Mouse (Mus musculus): ENCODE results near the gene Crym. TPM values are rescaled to one million over a fixed set of nuclear protein-coding genes. Genes with fewer than 3 reads are reported as not detected.
A peak's percentile ranks its signal among the peaks of the same experiment; 100 is the strongest.

Gene Crym
- polyA plus RNA-seq, 1 experiment from 2014 or later: 1.4 TPM

DNA sequence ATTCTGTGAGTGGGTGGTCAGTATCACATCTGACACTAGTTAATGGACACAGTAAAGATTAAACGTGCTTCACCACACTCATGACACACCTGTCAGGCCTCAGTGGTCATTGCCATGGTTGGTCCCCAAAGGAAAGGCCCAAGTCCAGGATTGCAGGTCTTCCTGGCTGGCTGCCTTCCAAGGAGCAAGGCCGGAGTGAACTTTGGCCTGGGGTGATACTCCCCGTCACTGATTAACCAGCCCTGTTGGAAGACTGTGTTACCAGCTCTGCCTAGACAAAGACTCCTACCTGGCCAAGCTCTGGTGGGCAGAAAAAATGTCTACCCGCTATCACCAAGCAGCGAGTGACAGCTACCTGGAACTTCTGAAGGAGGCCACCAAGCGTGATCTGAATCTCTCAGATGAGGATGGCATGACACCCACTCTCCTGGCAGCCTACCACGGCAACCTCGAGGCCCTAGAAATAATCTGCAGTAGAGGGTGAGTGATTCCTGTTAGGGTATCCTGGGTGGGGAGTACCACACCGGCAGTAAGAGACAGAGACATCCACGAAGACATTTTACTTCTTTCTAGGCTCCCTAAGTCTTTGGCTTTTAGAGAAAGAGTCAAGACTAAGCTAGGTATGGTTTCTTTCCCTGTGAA, 28.2 kb downstream of the Crym start, which contains the start of gene Anks4b:
Gene Anks4b (plus strand): TSS at position 256 of the 642 bp plus-strand sequence.
- Histone ChIP-seq H3K27me3 (replicated peaks; ENCODE audit: control insufficient read depth, insufficient read depth, low read length) (no peaks in the 10 kb centered on the region), H3K4me3 (ENCODE audit: low read length) (peak within 1 kb of the TSS; percentile 49), H3K4me2 (ENCODE audit: low read depth, low read length) (peak within 1 kb of the TSS; percentile 8), H3K36me3 (ENCODE audit: control insufficient read depth, insufficient read depth, low read length) (no peaks in the 10 kb centered on the region), H3K9ac (ENCODE audit: low read depth, low read length) (peak within 1 kb of the TSS; percentile 74), H3K9me3 (ENCODE audit: control insufficient read depth, low read length) (no peaks in the 10 kb centered on the region), H3K4me1 (ENCODE audit: control insufficient read depth, insufficient read depth, low read length) (peaks cover 2% of the 10 kb centered on the region; the same call in 1 of the 2 replicates), H3K27ac (ENCODE audit: low read length) (peak within 1 kb of the TSS; percentile 87)
- WGBS: 61% methylated on average over 10 of the region's 10 CpGs
- peak; percentile 93 for ATAC-seq

GRCm38 (mm10) chr7:120172188-120172700, 29.7 kb downstream of the Crym start:
- Histone ChIP-seq H3K27me3 (replicated peaks; ENCODE audit: control insufficient read depth, insufficient read depth, low read length) (no peaks in the 10 kb centered on the region), H3K9me3 (ENCODE audit: control insufficient read depth, low read length) (no peaks in the 10 kb centered on the region), H3K4me3 (ENCODE audit: low read length) (no peak overlapping the region), H3K36me3 (ENCODE audit: control insufficient read depth, insufficient read depth, low read length) (no peaks in the 10 kb centered on the region), H3K4me2 (ENCODE audit: low read depth, low read length) (no peak overlapping the region), H3K27ac (ENCODE audit: low read length) (no peak overlapping the region), H3K4me1 (ENCODE audit: control insufficient read depth, insufficient read depth, low read length) (0 out of 2 replicates have a peak, but pooled peaks cover 2% of the 10 kb centered on the region), H3K9ac (ENCODE audit: low read depth, low read length) (no peak overlapping the region)
- no peak for ATAC-seq
- 84% methylated on average over 1 of the region's 1 CpGs for WGBS

- Histone ChIP-seq H3K9ac (ENCODE audit: low read depth, low read length) (no peak overlapping the region), H3K27ac (ENCODE audit: low read length) (no peak overlapping the region), H3K4me2 (ENCODE audit: low read depth, low read length) (no peak overlapping the region), H3K36me3 (ENCODE audit: control insufficient read depth, insufficient read depth, low read length) (no peaks in the 10 kb centered on the region), H3K4me1 (ENCODE audit: control insufficient read depth, insufficient read depth, low read length) (no peaks in the 10 kb centered on the region; the same call in 1 of the 2 replicates), H3K9me3 (ENCODE audit: control insufficient read depth, low read length) (no peaks in the 10 kb centered on the region), H3K27me3 (replicated peaks; ENCODE audit: control insufficient read depth, insufficient read depth, low read length) (no peaks in the 10 kb centered on the region), H3K4me3 (ENCODE audit: low read length) (no peak overlapping the region)
- WGBS: 89% methylated on average over 11 of the region's 11 CpGs
- ATAC-seq: no peak
Observed at GRCm38 (mm10) chr7:120163581-120164251, 38.2 kb downstream of the Crym start.

DNA sequence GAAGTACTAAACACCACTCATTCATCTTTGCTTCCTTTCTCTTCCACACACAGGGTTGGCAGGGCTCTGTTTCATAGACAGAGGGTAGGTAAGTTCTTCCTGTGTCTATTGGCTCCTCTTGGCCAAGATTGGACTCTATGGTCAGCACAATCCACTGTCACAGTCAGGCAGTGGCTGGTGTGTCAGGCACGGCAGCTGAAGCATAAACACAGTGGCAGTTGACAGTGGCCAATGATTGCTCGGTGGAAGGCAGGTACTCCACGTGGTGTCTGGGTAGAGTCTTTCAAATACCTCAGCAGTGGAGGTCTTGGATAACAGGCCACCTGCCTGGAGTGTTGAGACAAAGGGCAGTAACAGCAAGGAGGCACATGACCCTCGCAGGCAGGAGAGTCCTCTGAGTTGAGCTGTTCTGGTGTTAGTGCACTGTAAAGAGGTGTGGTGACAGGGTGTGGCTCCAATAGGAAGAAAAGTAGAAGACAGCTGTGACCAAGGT, 43.7 kb downstream of the Crym start:
- H3K9ac ChIP-seq (ENCODE audit: low read depth, low read length): no peak overlapping the region
- H3K9me3 ChIP-seq (ENCODE audit: control insufficient read depth, low read length): no peaks in the 10 kb centered on the region
- no peak overlapping the region for H3K4me2 ChIP-seq (ENCODE audit: low read depth, low read length)
- H3K27ac ChIP-seq (ENCODE audit: low read length): peak overlapping the region; percentile 87
- no peaks in the 10 kb centered on the region for H3K27me3 ChIP-seq (replicated peaks; ENCODE audit: control insufficient read depth, insufficient read depth, low read length)
- peak; percentile 99 for ATAC-seq
- WGBS: 17% methylated on average over 4 of the region's 4 CpGs
- no peak overlapping the region for H3K4me3 ChIP-seq (ENCODE audit: low read length)
- peaks cover 3% of the 10 kb centered on the region for H3K4me1 ChIP-seq (ENCODE audit: control insufficient read depth, insufficient read depth, low read length)
- H3K36me3 ChIP-seq (ENCODE audit: control insufficient read depth, insufficient read depth, low read length): no peaks in the 10 kb centered on the region

DNA sequence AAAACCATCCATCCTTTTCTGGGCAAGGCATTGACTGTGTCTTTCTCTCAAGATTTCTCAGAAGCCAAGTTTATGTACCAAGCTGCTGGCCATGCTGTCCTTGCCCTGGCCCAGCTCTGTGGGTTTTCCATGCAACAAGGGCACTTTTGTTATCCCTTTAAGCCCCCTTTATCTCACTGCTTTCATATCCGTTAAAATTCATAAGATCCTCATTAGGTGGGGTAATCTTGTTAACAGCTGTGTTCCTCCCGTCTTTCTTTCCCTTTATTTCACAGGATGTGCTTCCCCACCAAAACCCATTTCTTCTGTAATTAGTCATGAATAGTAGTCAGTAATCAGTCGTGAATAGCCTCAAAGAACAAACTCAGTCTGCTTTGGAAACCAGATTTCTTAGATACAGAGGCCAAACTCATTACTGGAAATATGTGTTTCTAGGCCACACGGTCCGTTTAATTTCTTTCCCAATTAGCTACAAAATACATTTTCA, 44.3 kb downstream of the Crym start:
- Histone ChIP-seq H3K9me3 (ENCODE audit: control insufficient read depth, low read length) (no peaks in the 10 kb centered on the region), H3K9ac (ENCODE audit: low read depth, low read length) (no peak overlapping the region), H3K4me1 (ENCODE audit: control insufficient read depth, insufficient read depth, low read length) (peaks cover 3% of the 10 kb centered on the region), H3K4me2 (ENCODE audit: low read depth, low read length) (no peak overlapping the region), H3K36me3 (ENCODE audit: control insufficient read depth, insufficient read depth, low read length) (no peaks in the 10 kb centered on the region), H3K27ac (ENCODE audit: low read length) (peak overlapping the region; percentile 87; the same call in 1 of the 2 replicates), H3K4me3 (ENCODE audit: low read length) (no peak overlapping the region), H3K27me3 (replicated peaks; ENCODE audit: control insufficient read depth, insufficient read depth, low read length) (no peaks in the 10 kb centered on the region)
- no peak for ATAC-seq
- WGBS: 50% methylated on average over 5 of the region's 5 CpGs

DNA sequence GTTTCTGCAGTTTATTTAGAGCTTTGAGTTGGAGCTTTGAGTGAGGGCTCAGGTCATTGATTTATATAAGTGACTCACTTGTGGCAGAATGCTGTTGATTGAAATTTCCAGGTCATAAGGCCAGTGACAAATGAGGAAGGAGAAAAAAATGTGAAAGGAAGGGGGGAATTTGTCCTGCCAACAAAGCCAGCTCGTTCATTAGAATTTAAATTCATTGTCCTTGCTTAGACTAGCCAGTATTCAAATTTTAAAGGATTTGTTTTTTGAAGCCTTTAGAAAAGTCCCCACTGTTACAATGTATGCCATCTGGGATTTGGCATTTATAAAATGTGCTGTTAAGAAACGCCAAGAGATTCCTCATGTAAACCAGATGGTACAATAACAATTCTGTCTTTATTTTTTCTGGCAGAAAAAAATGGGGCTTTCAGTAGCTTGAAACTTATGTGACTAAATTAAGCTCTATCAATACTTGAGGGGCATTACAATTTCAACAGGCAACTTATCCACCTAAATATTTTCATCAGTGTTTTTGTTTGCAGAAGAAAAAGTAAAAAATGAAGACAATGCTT, 45.0 kb downstream of the Crym start:
- no peak overlapping the region for H3K9ac ChIP-seq (ENCODE audit: low read depth, low read length)
- no peak for ATAC-seq
- H3K9me3 ChIP-seq (ENCODE audit: control insufficient read depth, low read length): no peaks in the 10 kb centered on the region
- WGBS: 39% methylated on average over 2 of the region's 2 CpGs
- no peaks in the 10 kb centered on the region for H3K36me3 ChIP-seq (ENCODE audit: control insufficient read depth, insufficient read depth, low read length)
- peaks cover 3% of the 10 kb centered on the region for H3K4me1 ChIP-seq (ENCODE audit: control insufficient read depth, insufficient read depth, low read length)
- H3K27me3 ChIP-seq (replicated peaks; ENCODE audit: control insufficient read depth, insufficient read depth, low read length): no peaks in the 10 kb centered on the region
- no peak overlapping the region for H3K4me3 ChIP-seq (ENCODE audit: low read length)
- H3K4me2 ChIP-seq (ENCODE audit: low read depth, low read length): no peak overlapping the region
- H3K27ac ChIP-seq (ENCODE audit: low read length): no peak overlapping the region

DNA sequence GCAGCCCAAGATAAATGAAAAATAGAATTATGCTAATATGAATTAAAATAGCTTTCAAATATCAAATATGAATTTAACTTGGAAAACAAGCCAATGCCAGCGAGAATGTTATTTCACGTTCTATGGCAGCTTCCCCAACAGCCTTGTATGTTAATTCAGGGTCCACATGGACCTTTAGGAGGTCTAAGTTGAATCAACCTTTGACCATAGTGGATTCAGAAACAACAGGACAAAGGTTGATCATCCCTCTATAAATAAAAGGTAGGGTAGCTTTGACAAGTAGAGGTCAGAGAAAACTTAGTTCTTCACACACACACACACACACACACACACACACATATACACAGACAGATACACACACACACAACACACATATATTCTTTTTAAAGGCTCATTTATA, 51.0 kb downstream of the Crym start:
- ATAC-seq: no peak
- Histone ChIP-seq H3K4me3 (ENCODE audit: low read length) (no peak overlapping the region), H3K36me3 (ENCODE audit: control insufficient read depth, insufficient read depth, low read length) (no peaks in the 10 kb centered on the region), H3K9me3 (ENCODE audit: control insufficient read depth, low read length) (no peaks in the 10 kb centered on the region), H3K4me1 (ENCODE audit: control insufficient read depth, insufficient read depth, low read length) (no peaks in the 10 kb centered on the region; the same call in 1 of the 2 replicates), H3K27me3 (replicated peaks; ENCODE audit: control insufficient read depth, insufficient read depth, low read length) (no peaks in the 10 kb centered on the region), H3K27ac (ENCODE audit: low read length) (no peak overlapping the region), H3K4me2 (ENCODE audit: low read depth, low read length) (no peak overlapping the region), H3K9ac (ENCODE audit: low read depth, low read length) (no peak overlapping the region)
- 76% methylated on average over 2 of the region's 2 CpGs for WGBS

DNA sequence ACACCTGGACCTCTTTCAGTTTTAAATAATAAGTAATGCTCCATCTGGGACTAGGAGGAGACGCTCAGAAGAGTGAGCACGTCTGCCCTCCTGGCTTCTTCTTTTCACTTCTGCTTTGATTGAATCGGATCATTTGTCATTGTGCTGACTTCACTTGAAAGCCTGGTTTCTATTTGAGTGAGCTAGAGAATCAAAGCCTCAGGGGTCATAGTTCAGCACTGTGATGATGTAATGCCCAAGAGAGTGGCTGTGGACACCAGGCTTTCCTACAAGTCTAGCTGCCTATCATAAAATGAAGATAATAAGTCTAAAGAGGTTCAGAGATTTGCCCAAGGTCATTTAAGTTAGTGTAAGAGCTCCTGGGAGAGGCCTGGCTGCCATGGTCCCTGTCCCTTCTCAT, 51.7 kb downstream of the Crym start:
- H3K9me3 ChIP-seq (ENCODE audit: control insufficient read depth, low read length): no peaks in the 10 kb centered on the region
- H3K9ac ChIP-seq (ENCODE audit: low read depth, low read length): no peak overlapping the region
- peak; percentile 87 for ATAC-seq
- no peak overlapping the region for H3K4me3 ChIP-seq (ENCODE audit: low read length)
- no peak overlapping the region for H3K4me2 ChIP-seq (ENCODE audit: low read depth, low read length)
- 22% methylated on average over 3 of the region's 3 CpGs for WGBS
- H3K27ac ChIP-seq (ENCODE audit: low read length): peak overlapping the region; percentile 72
- no peaks in the 10 kb centered on the region; the same call in 1 of the 2 replicates for H3K4me1 ChIP-seq (ENCODE audit: control insufficient read depth, insufficient read depth, low read length)
- H3K27me3 ChIP-seq (replicated peaks; ENCODE audit: control insufficient read depth, insufficient read depth, low read length): no peaks in the 10 kb centered on the region
- H3K36me3 ChIP-seq (ENCODE audit: control insufficient read depth, insufficient read depth, low read length): no peaks in the 10 kb centered on the region

DNA sequence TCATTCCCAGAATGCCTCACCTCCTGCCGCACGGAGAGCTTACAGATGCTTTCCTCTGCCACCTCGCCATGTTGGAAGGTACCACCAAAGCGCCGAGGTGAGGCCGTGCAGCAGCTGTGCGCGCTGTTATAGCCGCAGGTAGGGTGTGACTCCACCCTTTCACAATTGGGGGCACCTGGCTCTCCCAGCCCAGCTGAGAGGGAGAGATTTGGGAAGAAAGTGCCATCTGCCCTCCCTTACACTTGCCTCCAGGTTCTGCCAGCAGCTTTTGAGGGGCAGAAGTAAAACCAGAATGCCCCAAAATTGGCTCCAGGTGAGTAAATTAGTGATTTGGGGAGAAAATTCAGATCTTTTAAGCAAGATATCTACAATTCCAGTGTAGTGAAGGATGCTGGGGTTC, 56.7 kb downstream of the Crym start, which contains the start of gene Zp2:
Gene Zp2 (minus strand): TSS at position 101 of the 400 bp plus-strand sequence.
- Histone ChIP-seq H3K36me3 (ENCODE audit: control insufficient read depth, insufficient read depth, low read length) (no peaks in the 10 kb centered on the region), H3K9ac (ENCODE audit: low read depth, low read length) (no peak within 1 kb of the TSS), H3K4me2 (ENCODE audit: low read depth, low read length) (no peak within 1 kb of the TSS), H3K27me3 (replicated peaks; ENCODE audit: control insufficient read depth, insufficient read depth, low read length) (no peaks in the 10 kb centered on the region), H3K4me1 (ENCODE audit: control insufficient read depth, insufficient read depth, low read length) (no peaks in the 10 kb centered on the region), H3K9me3 (ENCODE audit: control insufficient read depth, low read length) (no peaks in the 10 kb centered on the region), H3K27ac (ENCODE audit: low read length) (no peak within 1 kb of the TSS), H3K4me3 (ENCODE audit: low read length) (no peak within 1 kb of the TSS)
- WGBS: 74% methylated on average over 9 of the region's 9 CpGs
- ATAC-seq: no peak

All from intestine, embryonic 16.5 days (tissue).